Mouse (Mus musculus): ENCODE data around the gene Gna15.

- TF ChIP-seq CTCF (IDR thresholded peaks at IDR 0.05; ENCODE audit: low read depth): no peak
- no peak for TF ChIP-seq EP300 (IDR thresholded peaks at IDR 0.05; ENCODE audit: low read depth)
Measured at GRCm38 (mm10) chr10:81544296-81545160, 20.5 kb upstream of the Gna15 start.
